Mouse (Mus musculus) left cerebral cortex, adult 8-10 months (tissue): ENCODE measurements at regions not wholly inside any gene's neighbourhood (a gene's known extent, or its start where the extent isn't known, plus 50 kb on each side); places are given as distances from the start of the nearest gene placed in this dataset.

Source experiments
- microRNA-seq, 2 experiments: library from miRNA; unstranded; fragments of <30 nt; microRNA quantifications; one replicate each; pipeline ENCODE4 v1.2.0; 2022

Small RNA genes in the stretch of these regions (microRNA-seq; reads per million reads assigned to microRNA genes)
- 0.22 to 0.42 reads per million in 2 experiments for gene Gm22466
- gene Gm23490 = 0 reads per million in 2 experiments
- gene Gm23873 = 1.9 to 2.2 reads per million in 2 experiments
- gene Gm23917 = 0 reads per million in 2 experiments
- 0 reads per million in 2 experiments for gene Gm23962
- 0 reads per million in 2 experiments for gene Gm25533
- 0 reads per million in 2 experiments for gene Mir344
- 33.0 to 112 reads per million in 2 experiments for gene Mir344b
- 1.1 reads per million in 2 experiments for gene Mir344c
- 0.88 to 3.2 reads per million in 2 experiments for gene Mir344d-1
- gene Mir344d-2 = 0 reads per million in 2 experiments
- 0.44 to 2.1 reads per million in 2 experiments for gene Mir344d-3
- 0 reads per million in 2 experiments for gene Mir344e
- 0 reads per million in 2 experiments for gene Mir344h-1
- gene Mir344h-2 = 0 reads per million in 2 experiments
